Mouse (Mus musculus) MEL (cell line): Measurements from ENCODE around the gene Egfr. TPM values are rescaled to one million over a fixed set of nuclear protein-coding genes. Genes with fewer than 3 reads are reported as not detected.

Source experiments
- DNase-seq: peaks from one replicate; pipeline ENCODE4 v3.0.0; 2011; ENCODE audit warnings: low read depth, low spot score
- H3K27ac ChIP-seq: 2 replicates; pipeline ENCODE4 v1.5.1; 2012; ENCODE audit warnings: low read depth, mild to moderate bottlenecking, control low read depth, low read length, moderate library complexity; ENCODE audit not compliant: control insufficient read depth
- H3K27me3 ChIP-seq, 2 experiments: fragments of 150-350 bp in 1 of 2; sonication (generic) in 1 of 2; 2 replicates each; pipeline ENCODE4 v1.6.1; 2012; ENCODE audit warnings: low read length in 2 of 2, mild to moderate bottlenecking in 2 of 2, improper control_type of control experiment in 1 of 2, moderate library complexity in 1 of 2; ENCODE audit not compliant: insufficient read depth in 2 of 2, control insufficient read depth in 1 of 2
- H3K36me3 ChIP-seq, 2 experiments: 2 replicates each; pipeline ENCODE4 v1.6.1; 2012 to 2014; ENCODE audit warnings: low read length in 2 of 2, improper control_type of control experiment in 1 of 2, inconsistent platforms in 1 of 2, mild to moderate bottlenecking in 1 of 2; ENCODE audit not compliant: insufficient read depth in 2 of 2, control insufficient read depth in 1 of 2
- H3K4me1 ChIP-seq, 2 experiments: fragments of 150-350 bp in 1 of 2; sonication (generic) in 1 of 2; 2 replicates each; pipeline ENCODE4 v1.6.1; 2012; ENCODE audit warnings: low read length in 2 of 2, improper control_type of control experiment in 1 of 2, mild to moderate bottlenecking in 1 of 2; ENCODE audit not compliant: insufficient read depth in 2 of 2, control insufficient read depth in 1 of 2
- H3K4me3 ChIP-seq, 2 experiments: fragments of 150-350 bp in 1 of 2; sonication (generic) in 1 of 2; 2 replicates each; pipeline ENCODE4 v1.5.1; 2012; ENCODE audit warnings: low read depth in 2 of 2, low read length in 2 of 2, mild to moderate bottlenecking in 2 of 2, moderate library complexity in 2 of 2, control low read depth in 1 of 2, improper control_type of control experiment in 1 of 2; ENCODE audit not compliant: control insufficient read depth in 1 of 2, insufficient read depth in 1 of 2
- H3K79me2 ChIP-seq: 2 replicates; pipeline ENCODE4 v1.6.1; 2012; ENCODE audit warnings: mild to moderate bottlenecking, low read length, moderate library complexity; ENCODE audit not compliant: control insufficient read depth, poor library complexity, insufficient read depth
- H3K9ac ChIP-seq: 2 replicates; pipeline ENCODE4 v1.6.1; 2012; ENCODE audit warnings: low read depth, mild to moderate bottlenecking, control low read depth, low read length, moderate library complexity; ENCODE audit not compliant: control insufficient read depth, poor library complexity, severe bottlenecking
- H3K9me3 ChIP-seq: fragments of 150-350 bp; sonication (generic); replicated peaks from 2 replicates; pipeline ENCODE4 v1.6.1; 2012; ENCODE audit warnings: mild to moderate bottlenecking, low read length, improper control_type of control experiment, moderate library complexity; ENCODE audit not compliant: insufficient read depth
- CHD1 ChIP-seq: IDR thresholded peaks from 2 replicates; pipeline ENCODE4 v1.6.1; 2012; ENCODE audit warnings: low read depth, mild to moderate bottlenecking, inconsistent platforms, low read length, improper control_type of control experiment
- CHD2 ChIP-seq: IDR thresholded peaks from 2 replicates; pipeline ENCODE4 v1.6.1; 2011; ENCODE audit warnings: low read length, improper control_type of control experiment
- E2F4 ChIP-seq: IDR thresholded peaks from 2 replicates; pipeline ENCODE4 v1.6.1; 2011; ENCODE audit warnings: low read depth, low read length, improper control_type of control experiment, borderline replicate concordance
- GATA1 ChIP-seq: IDR thresholded peaks from 2 replicates; pipeline ENCODE4 v1.6.1; 2011; ENCODE audit warnings: low read depth, low read length, improper control_type of control experiment
- HCFC1 ChIP-seq: IDR thresholded peaks from 2 replicates; pipeline ENCODE4 v1.6.1; 2012; ENCODE audit warnings: low read depth, mild to moderate bottlenecking, inconsistent platforms, low read length, improper control_type of control experiment, moderate library complexity
- JUND ChIP-seq: IDR thresholded peaks from 2 replicates; pipeline ENCODE4 v1.6.1; 2011; ENCODE audit warnings: low read depth, mild to moderate bottlenecking, improper control_type of control experiment, low read length
- KAT2A ChIP-seq: conservative IDR thresholded peaks from 2 replicates; pipeline ENCODE4 v1.6.1; 2012; ENCODE audit warnings: low read depth, low read length, improper control_type of control experiment, inconsistent platforms
- MAFK ChIP-seq: IDR thresholded peaks from 2 replicates; pipeline ENCODE4 v1.6.1; 2011; ENCODE audit warnings: low read depth, mild to moderate bottlenecking, low read length, improper control_type of control experiment, borderline replicate concordance
- MAZ ChIP-seq: IDR thresholded peaks from 2 replicates; pipeline ENCODE4 v1.6.1; 2012; ENCODE audit warnings: low read depth, mild to moderate bottlenecking, inconsistent platforms, low read length, improper control_type of control experiment
- NELFE ChIP-seq: IDR thresholded peaks from 2 replicates; pipeline ENCODE4 v1.6.1; 2011; ENCODE audit warnings: low read depth, low read length, improper control_type of control experiment
- NRF1 ChIP-seq: IDR thresholded peaks from 2 replicates; pipeline ENCODE4 v1.6.1; 2014; ENCODE audit warnings: low read depth, mild to moderate bottlenecking, inconsistent platforms, low read length, improper control_type of control experiment, moderate library complexity; ENCODE audit not compliant: poor library complexity, insufficient read depth, severe bottlenecking
- POLR2A ChIP-seq, 2 experiments: IDR thresholded peaks; 2 replicates each; pipeline ENCODE4 v1.6.1; 2011 to 2012; ENCODE audit warnings: low read length in 2 of 2, mild to moderate bottlenecking in 2 of 2, control low read depth in 1 of 2, improper control_type of control experiment in 1 of 2, low read depth in 1 of 2, moderate library complexity in 1 of 2; ENCODE audit not compliant: control insufficient read depth in 1 of 2, insufficient read depth in 1 of 2, poor library complexity in 1 of 2
- RAD21 ChIP-seq: IDR thresholded peaks from 2 replicates; pipeline ENCODE4 v1.6.1; 2011; ENCODE audit warnings: mild to moderate bottlenecking, low read depth, low read length, improper control_type of control experiment
- SIN3A ChIP-seq: IDR thresholded peaks from 2 replicates; pipeline ENCODE4 v1.6.1; 2012; ENCODE audit warnings: low read length, improper control_type of control experiment, inconsistent platforms
- TBP ChIP-seq: IDR thresholded peaks from 2 replicates; pipeline ENCODE4 v1.8.0; 2011; ENCODE audit warnings: low read depth, low read length, improper control_type of control experiment
- UBTF ChIP-seq: IDR thresholded peaks from 2 replicates; pipeline ENCODE4 v1.6.1; 2012; ENCODE audit warnings: low read depth, mild to moderate bottlenecking, inconsistent platforms, low read length, improper control_type of control experiment, moderate library complexity, borderline replicate concordance; ENCODE audit not compliant: insufficient read depth
- USF2 ChIP-seq, 2 experiments: IDR thresholded peaks; 2 replicates each; pipeline ENCODE4 v1.6.1; 2011 to 2012; ENCODE audit warnings: improper control_type of control experiment in 2 of 2, low read length in 2 of 2, borderline replicate concordance in 1 of 2, inconsistent platforms in 1 of 2, low read depth in 1 of 2, mild to moderate bottlenecking in 1 of 2; ENCODE audit not compliant: insufficient read depth in 1 of 2
- ZKSCAN1 ChIP-seq: IDR thresholded peaks from 2 replicates; pipeline ENCODE4 v1.6.1; 2012; ENCODE audit warnings: low read depth, mild to moderate bottlenecking, inconsistent platforms, low read length, improper control_type of control experiment, moderate library complexity
- ZMIZ1 ChIP-seq: IDR thresholded peaks from 2 replicates; pipeline ENCODE4 v1.6.1; 2012; ENCODE audit warnings: low read depth, mild to moderate bottlenecking, inconsistent platforms, low read length, improper control_type of control experiment, moderate library complexity
- polyA plus RNA-seq, 2 experiments: library from polyadenylated mRNA; stranded (reverse) in 1 of 2; unstranded in 1 of 2; fragments of >175 nt in 1 of 2; fragments of >200 nt in 1 of 2; gene quantifications; 2 replicates each; pipeline versions ENCODE4 v1.2.1 to v1.2.4; 2012; ENCODE audit warnings: low replicate concordance in 2 of 2, low read depth in 1 of 2; ENCODE audit not compliant: insufficient read length in 2 of 2, insufficient read depth in 1 of 2, missing spikeins in 1 of 2
- total RNA-seq: library from RNA; depleted of rRNA; stranded (reverse); fragments of 300-350 nt; gene quantifications from 2 replicates; pipeline ENCODE4 v1.2.3, GENCODE M21; 2012; rRNA removed

Gene Egfr
- not detected in 2 replicates for total RNA-seq
- polyA plus RNA-seq, result not detected

DNA sequence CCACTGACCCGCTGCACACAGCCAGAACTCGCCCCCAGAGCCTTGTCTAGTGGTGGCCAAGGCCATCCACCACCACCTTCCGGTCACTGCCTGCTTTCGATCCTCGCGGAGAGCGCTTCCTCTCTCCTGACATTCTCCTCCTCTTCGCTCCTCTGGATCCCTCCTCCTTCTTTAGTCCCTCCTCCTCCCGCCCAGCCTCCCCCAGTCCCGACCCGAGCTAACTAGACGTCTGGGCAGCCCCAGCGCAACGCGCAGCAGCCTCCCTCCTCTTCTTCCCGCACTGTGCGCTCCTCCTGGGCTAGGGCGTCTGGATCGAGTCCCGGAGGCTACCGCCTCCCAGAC lies at the start of gene Egfr:
Gene Egfr (plus strand): TSS at position 197 of the 342 bp plus-strand sequence.
- H3K9me3 ChIP-seq, result no peaks in the 10 kb centered on the region
- TF ChIP-seq RAD21, result no peak
- TF ChIP-seq JUND, result no peak
- TF ChIP-seq USF2 (IDR thresholded peaks at IDR 0.05; ENCODE audit: borderline replicate concordance in 1 of 2, insufficient read depth in 1 of 2, low read depth in 1 of 2, low read length in 2 of 2), result no peak
- TF ChIP-seq UBTF, result no peak
- TF ChIP-seq HCFC1, result no peak
- no peak for TF ChIP-seq POLR2A (IDR thresholded peaks at IDR 0.05; ENCODE audit: control insufficient read depth in 1 of 2, insufficient read depth in 1 of 2, low read depth in 1 of 2, low read length in 2 of 2, poor library complexity in 1 of 2)
- no peak for TF ChIP-seq NELFE
- no peak for TF ChIP-seq GATA1
- no peak for TF ChIP-seq MAFK
- TF ChIP-seq MAZ, result no peak
- TF ChIP-seq CHD2, result no peak
- no peak for TF ChIP-seq TBP
- no peak for TF ChIP-seq SIN3A
- no peaks in the 10 kb centered on the region for H3K79me2 ChIP-seq
- no peak within 1 kb of the TSS for H3K9ac ChIP-seq
- no peak within 1 kb of the TSS for H3K27ac ChIP-seq
- H3K4me1 ChIP-seq, result no peaks in the 10 kb centered on the region
- H3K4me3 ChIP-seq, result no peak within 1 kb of the TSS
- no peaks in the 10 kb centered on the region for H3K36me3 ChIP-seq
- no peaks in the 10 kb centered on the region for H3K27me3 ChIP-seq
- no peak for DNase-seq

DNA sequence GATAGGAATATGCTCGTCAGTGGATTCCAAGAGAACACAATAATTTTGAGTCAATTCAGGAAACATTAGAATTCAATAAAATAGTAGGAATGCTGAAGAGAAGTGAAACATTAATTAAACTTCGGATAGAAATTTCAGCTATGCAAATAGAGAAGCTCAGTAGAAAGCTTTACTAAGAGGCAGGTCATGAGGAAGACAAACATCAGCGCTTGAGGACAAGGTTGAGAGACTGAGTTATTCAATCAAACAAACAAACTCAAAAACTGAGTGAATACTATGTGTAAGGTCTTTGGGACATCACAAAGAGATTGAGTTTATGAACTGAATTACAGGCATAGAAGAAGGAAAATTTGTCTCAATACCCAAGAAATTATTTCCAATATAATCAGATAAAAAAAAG lies 48.8 kb upstream of the Egfr start:
- DNase-seq, result no peak
- no peaks in the 10 kb centered on the region for H3K27me3 ChIP-seq
- H3K79me2 ChIP-seq, result no peaks in the 10 kb centered on the region
- no peak overlapping the region for H3K4me3 ChIP-seq
- no peaks in the 10 kb centered on the region for H3K9me3 ChIP-seq
- H3K4me1 ChIP-seq, result no peaks in the 10 kb centered on the region
- no peak overlapping the region for H3K27ac ChIP-seq
- no peaks in the 10 kb centered on the region for H3K36me3 ChIP-seq
- H3K9ac ChIP-seq, result no peak overlapping the region
- no peak for TF ChIP-seq ZMIZ1
- TF ChIP-seq NRF1, result no peak
- no peak for TF ChIP-seq CHD1
- TF ChIP-seq ZKSCAN1, result no peak
- TF ChIP-seq E2F4, result no peak
- no peak for TF ChIP-seq KAT2A
